Mouse (Mus musculus): ENCODE data around the gene Ush2a. TPM values are rescaled to one million over a fixed set of nuclear protein-coding genes. Genes with fewer than 3 reads are reported as not detected.

The Ush2a gene
- polyA plus RNA-seq (2012; ENCODE audit: insufficient read depth, insufficient read length, low replicate concordance, missing spikeins): not detected in 2 replicates

- H3K4me1 ChIP-seq (ENCODE audit: control insufficient read depth, insufficient read depth, low read length): no peaks in the 10 kb centered on the region
- H3K27ac ChIP-seq (ENCODE audit: insufficient read depth, low read depth, low read length): no peak within 1 kb of the TSS
- 76% methylated on average over 10 of the region's 10 CpGs for WGBS
- H3K4me3 ChIP-seq (ENCODE audit: insufficient read depth, low read depth, low read length): no peak within 1 kb of the TSS
- TF ChIP-seq CTCF (IDR thresholded peaks at IDR 0.05; ENCODE audit: insufficient read depth, low read depth, low read length): no peak
- TF ChIP-seq POLR2A (IDR thresholded peaks at IDR 0.05; ENCODE audit: insufficient read depth, low read depth, low read length): no peak
Measured at GRCm38 (mm10) chr1:188261903-188262682, at the start of gene Ush2a. Gene Ush2a (plus strand): TSS chr1:188262023.

- H3K4me3 ChIP-seq (ENCODE audit: insufficient read depth, low read depth, low read length): no peak overlapping the region
- no peaks in the 10 kb centered on the region for H3K4me1 ChIP-seq (ENCODE audit: control insufficient read depth, insufficient read depth, low read length)
- 71% methylated on average over 10 of the region's 10 CpGs for WGBS
- no peak for TF ChIP-seq CTCF (IDR thresholded peaks at IDR 0.05; ENCODE audit: insufficient read depth, low read depth, low read length)
- no peak for TF ChIP-seq POLR2A (IDR thresholded peaks at IDR 0.05; ENCODE audit: insufficient read depth, low read depth, low read length)
- H3K27ac ChIP-seq (ENCODE audit: insufficient read depth, low read depth, low read length): no peak overlapping the region
Measured at GRCm38 (mm10) chr1:188214885-188215611, 46.8 kb upstream of the Ush2a start.

GRCm38 (mm10) chr1:188221226-188221792 lies 40.5 kb upstream of the Ush2a start:
- WGBS: 60% methylated on average over 4 of the region's 4 CpGs
- no peak overlapping the region for H3K4me3 ChIP-seq (ENCODE audit: insufficient read depth, low read depth, low read length)
- no peak for TF ChIP-seq CTCF (IDR thresholded peaks at IDR 0.05; ENCODE audit: insufficient read depth, low read depth, low read length)
- no peak for TF ChIP-seq POLR2A (IDR thresholded peaks at IDR 0.05; ENCODE audit: insufficient read depth, low read depth, low read length)
- no peak overlapping the region for H3K27ac ChIP-seq (ENCODE audit: insufficient read depth, low read depth, low read length)
- H3K4me1 ChIP-seq (ENCODE audit: control insufficient read depth, insufficient read depth, low read length): no peaks in the 10 kb centered on the region

- 93% methylated on average over 5 of the region's 5 CpGs for WGBS
- Histone ChIP-seq H3K27ac (ENCODE audit: insufficient read depth, low read depth, low read length) (no peak overlapping the region), H3K4me3 (ENCODE audit: insufficient read depth, low read depth, low read length) (no peak overlapping the region), H3K4me1 (ENCODE audit: control insufficient read depth, insufficient read depth, low read length) (no peaks in the 10 kb centered on the region)
- TF ChIP-seq CTCF (IDR thresholded peaks at IDR 0.05; ENCODE audit: insufficient read depth, low read depth, low read length): no peak
- TF ChIP-seq POLR2A (IDR thresholded peaks at IDR 0.05; ENCODE audit: insufficient read depth, low read depth, low read length): no peak
Measured at GRCm38 (mm10) chr1:188233036-188233724, 28.6 kb upstream of the Ush2a start.

GRCm38 (mm10) chr1:188238636-188239035 lies 23.2 kb upstream of the Ush2a start:
- Histone ChIP-seq H3K4me3 (ENCODE audit: insufficient read depth, low read depth, low read length) (no peak overlapping the region), H3K4me1 (ENCODE audit: control insufficient read depth, insufficient read depth, low read length) (no peaks in the 10 kb centered on the region), H3K27ac (ENCODE audit: insufficient read depth, low read depth, low read length) (no peak overlapping the region)
- TF ChIP-seq CTCF (IDR thresholded peaks at IDR 0.05; ENCODE audit: insufficient read depth, low read depth, low read length) (no peak), POLR2A (IDR thresholded peaks at IDR 0.05; ENCODE audit: insufficient read depth, low read depth, low read length) (no peak)

- H3K4me1 ChIP-seq (ENCODE audit: control insufficient read depth, insufficient read depth, low read length): no peaks in the 10 kb centered on the region
- WGBS: 84% methylated on average over 10 of the region's 10 CpGs
- H3K4me3 ChIP-seq (ENCODE audit: insufficient read depth, low read depth, low read length): no peak overlapping the region
- TF ChIP-seq CTCF (IDR thresholded peaks at IDR 0.05; ENCODE audit: insufficient read depth, low read depth, low read length) (no peak), POLR2A (IDR thresholded peaks at IDR 0.05; ENCODE audit: insufficient read depth, low read depth, low read length) (no peak)
- H3K27ac ChIP-seq (ENCODE audit: insufficient read depth, low read depth, low read length): no peak overlapping the region
Measured at GRCm38 (mm10) chr1:188241766-188242165, 20.1 kb upstream of the Ush2a start.

GRCm38 (mm10) chr1:188257500-188257899 lies 4.3 kb upstream of the Ush2a start:
- 58% methylated on average over 7 of the region's 7 CpGs for WGBS
- TF ChIP-seq POLR2A (IDR thresholded peaks at IDR 0.05; ENCODE audit: insufficient read depth, low read depth, low read length) (no peak), CTCF (IDR thresholded peaks at IDR 0.05; ENCODE audit: insufficient read depth, low read depth, low read length) (no peak)

GRCm38 (mm10) chr1:188260259-188261107 lies 1.3 kb upstream of the Ush2a start:
- no peak overlapping the region for H3K4me3 ChIP-seq (ENCODE audit: insufficient read depth, low read depth, low read length)
- TF ChIP-seq CTCF (IDR thresholded peaks at IDR 0.05; ENCODE audit: insufficient read depth, low read depth, low read length) (no peak), POLR2A (IDR thresholded peaks at IDR 0.05; ENCODE audit: insufficient read depth, low read depth, low read length) (no peak)
- H3K4me1 ChIP-seq (ENCODE audit: control insufficient read depth, insufficient read depth, low read length): no peaks in the 10 kb centered on the region
- whole genome bisulfite sequencing: 82% methylated on average over 6 of the region's 6 CpGs
- H3K27ac ChIP-seq (ENCODE audit: insufficient read depth, low read depth, low read length): no peak overlapping the region

More at GRCm38 (mm10) chr1:188257500-188257899, 4.3 kb upstream of the Ush2a start:
- no peaks in the 10 kb centered on the region for H3K4me1 ChIP-seq (ENCODE audit: control insufficient read depth, insufficient read depth, low read length)
- no peak overlapping the region for H3K4me3 ChIP-seq (ENCODE audit: insufficient read depth, low read depth, low read length)
- no peak overlapping the region for H3K27ac ChIP-seq (ENCODE audit: insufficient read depth, low read depth, low read length)

All from olfactory bulb, adult 2 months (tissue).